Mouse (Mus musculus): ENCODE data around the gene Wdr82.

The Wdr82 gene

DNA sequence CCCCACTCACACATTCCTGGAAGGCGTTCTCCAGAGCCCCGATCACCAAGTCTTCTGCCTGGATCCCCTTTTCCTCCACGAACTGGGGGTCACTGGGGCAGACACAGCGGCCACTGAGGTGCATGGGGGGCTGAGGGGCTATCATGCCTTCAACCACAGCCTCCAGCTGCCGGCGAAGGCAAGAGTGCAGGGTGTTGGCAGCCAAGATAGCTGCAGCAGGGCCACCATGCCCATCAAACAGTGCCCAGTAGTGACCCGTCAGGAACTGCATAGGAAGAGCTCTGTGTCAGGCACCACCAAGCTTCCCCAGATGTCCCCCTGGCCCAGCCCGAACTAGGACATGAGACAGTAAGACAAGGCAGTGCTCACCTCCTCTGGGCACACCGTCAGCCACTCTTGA lies 27.0 kb downstream of the Wdr82 start:
- no peak for DNase-seq (ENCODE audit: low spot score in 2 of 2)

DNA sequence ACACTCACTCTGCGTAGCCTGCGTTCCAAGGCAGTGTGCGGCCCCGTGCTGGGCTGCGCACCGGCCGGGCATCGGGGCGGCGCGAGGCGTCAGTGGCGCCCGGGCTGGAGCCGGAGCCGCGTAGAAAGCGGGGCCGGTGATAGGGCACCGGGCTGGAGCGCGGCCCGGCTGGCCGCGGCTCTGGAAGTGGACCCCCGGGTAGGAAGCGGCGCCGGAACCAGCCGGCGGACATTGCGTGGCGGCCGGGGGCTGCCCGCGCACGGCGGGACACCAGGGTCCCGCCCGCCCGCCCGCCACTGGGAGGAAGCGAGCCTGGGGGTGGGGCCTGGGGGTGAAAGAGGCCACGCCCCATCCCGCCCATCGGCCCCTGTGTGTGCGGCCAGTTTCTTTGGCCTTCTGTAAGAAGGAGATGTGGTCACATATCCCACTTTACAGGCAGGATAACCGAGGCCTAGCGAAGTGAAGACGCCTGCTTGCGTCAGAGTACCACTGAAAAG lies 28.3 kb downstream of the Wdr82 start:
- peak; percentile 61 for DNase-seq (ENCODE audit: low spot score in 2 of 2)

DNA sequence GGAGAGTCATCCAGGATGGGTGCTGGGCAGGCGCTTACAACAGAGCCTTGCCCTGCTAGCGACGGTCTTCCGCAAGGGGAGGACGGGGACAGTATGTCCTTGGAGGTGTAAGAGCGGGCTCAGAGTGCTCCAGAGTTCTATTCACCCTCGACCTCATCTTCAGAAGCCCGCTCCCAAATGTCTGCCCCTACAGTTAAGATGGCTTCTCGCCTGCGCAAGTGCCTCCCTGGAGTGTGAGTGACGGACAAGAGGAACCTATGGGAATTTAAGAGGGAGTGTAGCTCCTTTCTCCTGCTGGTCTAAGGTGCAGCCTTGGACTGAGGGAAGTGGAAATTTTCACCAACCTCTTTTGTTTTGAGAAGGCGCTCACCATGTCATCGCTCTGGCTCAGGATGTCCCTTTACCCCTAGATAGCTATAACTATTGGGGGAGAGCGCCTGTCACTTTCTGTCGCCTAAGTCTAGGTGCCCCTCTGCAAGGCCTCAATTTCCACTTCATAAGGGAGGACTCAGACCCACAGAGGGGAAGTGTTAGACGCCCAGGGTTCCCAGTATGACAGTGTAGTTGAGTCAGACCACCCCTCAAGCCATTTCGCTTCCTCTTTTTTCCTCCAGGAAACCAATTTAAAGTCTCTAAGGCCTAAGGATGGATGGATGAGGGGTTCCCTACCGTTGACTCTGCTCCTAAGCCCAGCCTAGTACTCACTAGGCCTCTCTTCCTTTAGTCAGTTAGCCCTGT lies 29.0 kb downstream of the Wdr82 start, which contains the start of gene Ppm1m:
Gene Ppm1m (minus strand): TSS at position 212 of the 738 bp plus-strand sequence.
- no peak for DNase-seq (ENCODE audit: low spot score in 2 of 2)

DNA sequence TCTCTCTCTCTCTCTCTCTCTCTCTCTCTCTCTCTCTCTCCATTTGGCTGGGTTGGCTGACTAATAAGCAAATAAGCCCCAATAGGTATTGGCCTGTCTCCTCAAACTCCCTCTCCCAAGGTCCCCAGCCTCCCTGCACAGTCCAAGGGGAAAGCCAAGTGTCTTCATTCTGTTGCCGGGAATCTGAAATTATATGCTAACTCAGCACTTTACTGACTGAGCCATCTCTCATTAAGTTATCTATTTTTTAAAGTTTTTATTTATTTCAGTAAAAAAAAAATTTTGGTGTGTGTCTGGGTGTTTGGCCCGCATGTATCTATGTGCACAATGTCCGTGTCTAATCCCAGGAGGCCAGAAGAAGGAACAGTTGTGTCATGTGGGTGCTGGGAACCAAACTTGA lies 31.2 kb downstream of the Wdr82 start:
- DNase-seq (ENCODE audit: low spot score in 2 of 2) = no peak

DNA sequence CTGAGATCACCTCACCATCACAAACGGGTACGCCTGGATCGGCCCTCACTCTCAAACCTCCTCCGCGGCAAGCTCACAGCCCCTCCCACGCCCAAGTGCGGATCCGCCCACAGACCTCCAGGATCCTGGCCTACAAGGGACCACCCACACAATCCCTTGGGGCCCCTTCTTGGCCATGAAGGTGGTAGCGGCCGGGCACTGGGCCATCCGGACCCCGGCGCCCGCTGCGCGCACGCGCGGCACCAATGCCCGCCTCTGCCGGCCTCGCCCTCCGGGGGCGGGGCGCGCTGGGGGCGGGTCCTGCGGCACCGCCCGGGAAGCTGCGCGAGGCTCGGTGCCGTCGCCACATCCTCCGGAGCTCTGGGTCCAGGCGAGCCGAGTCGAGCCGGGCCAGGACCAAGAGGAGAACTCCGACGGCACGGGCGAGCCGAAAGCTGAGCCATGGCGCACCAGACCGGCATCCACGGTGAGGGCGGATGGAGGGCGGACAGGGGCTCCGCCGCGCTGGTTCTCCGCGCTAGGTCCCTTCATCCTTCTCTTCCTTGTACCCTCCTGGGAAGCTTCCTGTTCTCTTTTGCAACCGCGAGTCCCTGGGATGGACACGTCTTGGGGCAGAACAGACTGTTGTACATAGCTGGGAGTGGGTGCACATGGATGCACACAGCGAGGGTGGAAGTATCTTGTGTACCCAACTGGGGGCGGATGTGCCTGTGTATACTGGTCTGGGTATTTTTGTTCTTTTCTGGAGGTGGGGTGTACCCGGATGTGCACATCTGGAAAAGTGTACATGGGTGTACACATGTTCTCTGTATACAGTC lies 32.3 kb downstream of the Wdr82 start, which contains the start of gene Twf2:
Gene Twf2 (plus strand): TSS at position 290 of the 818 bp plus-strand sequence.
- peak; percentile 85 to 88 for DNase-seq (ENCODE audit: low spot score in 2 of 2)

DNA sequence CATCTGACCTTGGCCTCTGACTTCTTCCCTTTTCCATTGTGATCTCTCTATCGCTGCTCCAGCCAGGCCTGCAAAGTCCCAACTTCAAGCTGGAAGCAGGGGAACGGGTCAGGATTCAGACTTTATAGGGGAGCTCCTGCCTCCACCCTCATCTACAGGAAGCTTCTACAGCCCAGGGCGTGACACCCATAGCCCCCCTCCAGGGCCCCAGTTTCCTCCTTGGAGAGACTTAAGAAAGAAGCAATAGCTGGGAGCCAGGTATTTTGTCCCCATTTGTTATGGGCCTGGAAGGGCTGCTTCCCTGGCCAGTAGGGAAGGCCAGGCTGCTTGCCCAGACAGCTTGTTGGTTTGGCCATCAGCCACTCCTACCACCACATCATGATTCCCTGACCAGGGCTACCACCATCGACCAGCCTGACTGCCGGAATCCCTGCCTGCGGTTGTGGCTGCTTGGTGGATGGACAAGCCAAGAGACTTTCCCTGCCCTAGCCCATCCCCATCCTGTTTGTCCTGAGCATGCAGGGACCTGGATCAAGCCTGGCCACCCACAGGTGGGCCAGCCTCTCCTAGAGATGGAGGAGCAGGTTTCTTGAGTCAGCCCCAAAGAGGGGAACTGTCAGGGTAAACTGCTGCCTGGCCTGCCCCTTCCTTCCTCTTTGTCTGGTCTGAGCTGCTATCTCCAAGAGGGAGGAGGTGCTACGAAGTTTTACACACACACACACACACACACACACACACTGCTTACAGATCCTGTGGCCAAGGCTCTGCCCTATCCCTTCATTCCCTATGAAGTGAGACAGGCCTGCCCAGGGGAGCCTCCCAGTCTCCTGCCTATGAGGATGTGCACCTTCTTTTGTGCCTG lies 33.5 kb downstream of the Wdr82 start:
- peak in 1 of 2 experiments; percentile 35 for DNase-seq (ENCODE audit: low spot score in 2 of 2)

DNA sequence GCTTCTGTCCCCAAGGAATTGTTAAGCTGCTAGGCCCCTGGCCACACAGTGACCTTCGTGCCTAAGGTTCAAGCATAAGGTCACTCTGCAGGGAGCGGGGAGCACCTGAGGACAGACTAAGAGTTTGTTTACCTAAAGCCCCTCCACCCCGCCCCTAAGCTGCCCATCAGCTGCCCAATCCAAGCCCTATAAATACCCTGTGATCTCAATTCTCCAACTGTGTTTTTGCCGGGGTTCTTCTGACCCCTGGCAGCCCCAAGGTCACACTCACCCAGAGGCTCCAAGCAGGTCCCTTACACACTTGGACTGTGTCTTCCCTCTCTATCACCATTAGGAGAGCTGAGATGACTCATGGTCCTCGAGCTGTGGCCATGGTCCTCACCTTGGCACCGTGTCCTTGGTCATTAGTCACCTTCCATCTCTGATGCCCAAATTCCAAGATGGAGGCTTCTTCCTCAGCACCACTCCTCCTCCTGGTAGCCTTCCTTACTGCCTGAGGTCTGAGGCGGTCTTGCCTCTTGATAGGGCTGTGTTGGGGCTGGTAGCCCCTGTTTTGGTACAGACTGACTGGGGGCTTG lies 35.1 kb downstream of the Wdr82 start:
- no peak for DNase-seq (ENCODE audit: low spot score in 2 of 2)

DNA sequence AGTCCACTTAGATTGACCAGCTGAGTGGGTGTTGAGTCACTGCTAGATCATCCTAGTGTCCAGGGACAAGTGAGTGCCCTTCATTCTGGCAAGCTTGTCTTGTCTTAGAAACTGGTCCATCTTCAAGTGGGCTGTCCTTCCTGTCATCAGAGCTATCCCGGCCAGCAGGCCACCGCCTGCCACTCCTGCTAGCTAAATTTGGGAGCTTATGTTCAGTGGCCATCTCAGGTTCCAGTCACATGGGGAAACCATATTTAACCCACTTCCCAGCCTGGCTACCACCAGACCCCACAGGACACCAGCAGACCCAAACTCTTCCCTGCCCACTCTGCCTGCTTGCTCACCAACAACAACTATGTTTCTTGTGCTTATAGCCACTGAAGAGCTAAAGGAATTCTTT lies 35.8 kb downstream of the Wdr82 start:
- no peak for DNase-seq (ENCODE audit: low spot score in 2 of 2)

DNA sequence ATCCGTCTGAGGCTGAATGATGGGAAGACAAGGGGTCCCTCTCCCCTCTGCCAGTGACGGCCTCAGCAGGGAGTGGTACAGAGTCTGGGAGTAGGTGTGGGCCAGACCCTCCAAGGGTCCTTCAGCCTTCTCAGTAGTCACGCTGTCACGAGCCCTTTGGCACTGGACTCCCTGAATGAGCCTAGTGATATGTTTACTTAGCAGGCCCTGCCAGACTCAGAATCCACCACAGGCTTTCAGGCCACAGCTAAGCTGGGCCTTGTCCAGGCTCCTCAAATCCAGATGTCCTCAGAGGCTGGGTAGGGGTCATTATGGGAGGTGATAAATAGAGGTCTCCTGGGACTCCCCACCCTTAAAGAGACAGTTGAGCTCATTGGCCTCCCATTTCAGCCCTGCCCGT lies 37.5 kb downstream of the Wdr82 start:
- DNase-seq (ENCODE audit: low spot score in 2 of 2) = no peak

DNA sequence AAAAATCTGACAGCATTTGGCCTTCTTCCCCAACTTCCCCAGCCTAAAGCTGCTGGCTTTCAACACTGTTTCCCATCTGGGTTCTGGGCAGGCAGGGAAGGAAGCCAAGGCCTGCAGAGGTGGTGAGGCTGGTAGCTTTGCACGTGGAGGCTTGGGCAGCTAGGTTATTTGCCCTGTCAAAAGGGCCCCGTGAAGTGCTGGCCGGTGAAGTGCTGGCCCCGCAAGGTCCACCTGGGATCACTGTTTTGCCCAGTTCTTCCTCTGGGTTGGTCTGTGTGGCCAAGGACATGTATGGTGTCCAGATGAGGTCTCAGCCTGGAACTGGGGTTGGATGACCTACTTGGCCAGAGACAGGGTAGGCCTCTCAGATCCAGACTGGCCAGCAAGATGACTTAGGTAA lies 39.2 kb downstream of the Wdr82 start:
- DNase-seq (ENCODE audit: low spot score in 2 of 2) = no peak

DNA sequence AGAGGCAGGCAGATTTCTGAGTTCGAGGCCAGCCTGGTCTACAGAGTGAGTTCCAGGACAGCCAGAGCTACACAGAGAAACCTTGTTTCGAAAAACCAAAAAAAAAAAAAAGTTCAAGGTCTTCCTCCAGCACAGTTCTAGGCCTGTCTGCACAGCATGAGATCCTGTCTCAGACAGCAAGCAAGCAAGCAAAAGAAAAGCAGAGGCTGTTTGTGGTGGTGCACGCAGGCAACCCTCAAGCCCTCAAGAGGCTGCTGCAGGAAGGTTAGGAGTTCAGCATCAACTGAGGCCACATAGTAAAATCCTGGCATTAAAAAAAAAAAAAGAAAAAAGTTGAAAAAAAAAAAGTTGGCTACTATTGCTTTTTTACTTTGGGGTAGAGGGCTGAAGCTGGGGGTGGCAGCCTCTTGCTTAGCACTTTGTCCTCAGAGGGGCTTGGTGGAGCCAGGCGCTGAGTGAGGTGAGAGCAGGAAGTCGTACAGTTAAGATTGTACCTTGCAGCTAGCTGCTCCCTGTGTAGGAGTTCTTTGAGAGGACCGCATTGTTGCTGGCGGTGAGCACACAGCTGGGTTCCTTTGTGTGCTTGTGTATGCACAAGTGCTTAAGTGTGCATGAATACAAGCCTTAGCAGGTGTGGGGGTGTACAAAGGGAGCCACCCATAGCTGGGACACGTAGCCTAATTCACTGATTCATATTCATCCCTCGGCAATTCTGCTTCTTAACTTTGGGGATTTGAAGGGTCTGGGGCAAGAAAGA lies 40.3 kb downstream of the Wdr82 start:
- DNase-seq (ENCODE audit: low spot score in 2 of 2) = no peak

DNA sequence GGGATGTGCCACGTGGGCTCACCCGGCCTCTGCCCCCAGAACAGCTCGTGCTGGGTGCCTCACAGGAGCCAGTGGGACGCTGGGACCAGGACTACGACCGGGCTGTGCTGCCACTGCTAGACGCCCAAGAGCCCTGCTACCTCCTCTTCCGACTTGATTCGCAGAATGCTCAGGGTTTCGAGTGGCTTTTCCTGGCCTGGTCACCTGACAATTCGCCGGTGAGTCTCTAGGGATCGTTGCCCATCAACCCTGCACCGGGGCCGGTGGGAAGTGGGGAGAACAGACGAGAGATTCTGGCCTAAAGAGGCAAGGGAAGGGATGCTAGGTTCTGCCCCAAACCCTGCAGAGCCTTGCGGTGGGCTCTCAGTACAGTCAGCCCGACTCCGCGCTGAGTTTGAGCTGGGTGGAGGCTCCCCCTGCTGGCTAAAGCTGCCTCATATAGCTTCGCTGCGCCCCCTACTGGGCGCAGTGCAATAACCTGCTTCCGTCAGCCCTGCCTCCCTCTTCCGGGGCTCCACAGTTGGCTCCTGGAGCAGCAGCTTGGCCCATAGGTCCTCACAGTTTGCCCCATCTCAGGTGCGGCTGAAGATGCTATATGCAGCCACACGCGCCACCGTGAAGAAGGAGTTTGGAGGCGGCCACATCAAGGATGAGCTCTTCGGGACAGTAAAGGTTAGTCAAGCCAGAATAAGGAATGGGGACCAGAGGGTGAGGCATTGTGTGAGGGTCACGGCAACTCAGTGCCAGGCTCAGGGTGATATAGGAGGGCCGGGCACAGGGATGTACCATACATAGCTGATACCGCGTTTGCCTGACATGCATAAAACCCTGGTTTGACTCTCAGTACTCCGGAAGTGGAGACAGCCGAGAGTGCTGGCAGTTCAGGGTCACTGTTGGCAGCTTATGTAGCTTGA lies 41.2 kb downstream of the Wdr82 start:
- peak; percentile 82 to 88 for DNase-seq (ENCODE audit: low spot score in 2 of 2)

DNA sequence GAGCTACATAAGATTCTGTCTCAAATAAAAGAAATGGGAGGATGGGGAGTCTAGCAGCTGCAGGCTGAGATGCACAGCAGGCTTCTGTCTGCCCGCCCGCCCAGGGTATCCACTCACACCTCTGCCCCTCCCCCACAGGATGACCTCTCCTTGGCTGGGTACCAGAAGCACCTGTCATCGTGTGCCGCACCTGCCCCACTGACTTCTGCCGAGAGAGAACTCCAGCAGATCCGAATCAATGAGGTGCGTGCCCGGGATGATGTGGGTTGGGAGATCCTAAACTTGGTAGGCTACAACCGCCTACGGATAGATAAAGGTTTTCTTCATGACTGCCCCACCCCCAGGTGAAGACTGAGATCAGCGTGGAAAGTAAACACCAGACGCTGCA lies 41.9 kb downstream of the Wdr82 start:
- DNase-seq (ENCODE audit: low spot score in 2 of 2) = no peak

DNA sequence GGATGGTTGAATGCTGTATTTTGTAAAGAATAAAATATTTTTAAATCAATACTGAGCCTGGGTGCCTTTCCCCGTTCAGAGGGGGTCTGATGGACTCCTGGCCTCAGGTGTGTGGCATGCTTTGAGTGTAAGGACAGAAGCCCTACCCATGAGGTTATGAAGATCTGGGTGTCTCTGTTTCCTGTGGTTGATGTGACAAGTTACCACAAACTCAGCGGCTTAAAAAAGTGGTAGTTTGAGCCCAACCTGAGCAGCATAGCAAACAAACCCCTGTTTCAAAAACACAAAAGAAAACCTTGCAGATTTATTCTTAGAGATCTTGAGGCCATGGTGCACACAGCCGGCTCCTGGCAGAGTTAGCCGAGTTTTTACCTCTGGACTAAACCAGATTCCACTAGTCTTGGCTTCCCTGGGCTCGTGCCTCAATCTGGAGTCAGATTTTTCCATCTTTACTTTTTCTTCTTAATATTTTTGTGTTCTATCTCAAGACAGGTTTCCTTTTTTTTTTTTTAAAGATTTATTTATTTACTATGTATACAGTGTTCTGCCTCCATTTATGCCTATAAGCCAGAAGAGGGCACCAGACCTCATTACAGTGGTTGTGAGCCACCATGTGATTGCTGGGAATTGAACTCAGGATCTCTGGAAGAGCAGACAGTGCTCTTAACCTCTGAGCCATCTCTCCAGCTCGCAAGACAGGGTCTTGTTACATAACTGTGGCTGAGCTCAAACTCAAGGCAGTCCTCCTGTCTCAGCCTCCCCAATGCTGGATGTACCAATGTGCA lies 44.8 kb downstream of the Wdr82 start:
- DNase-seq (ENCODE audit: low spot score in 2 of 2) = peak; percentile 35 to 60

DNA sequence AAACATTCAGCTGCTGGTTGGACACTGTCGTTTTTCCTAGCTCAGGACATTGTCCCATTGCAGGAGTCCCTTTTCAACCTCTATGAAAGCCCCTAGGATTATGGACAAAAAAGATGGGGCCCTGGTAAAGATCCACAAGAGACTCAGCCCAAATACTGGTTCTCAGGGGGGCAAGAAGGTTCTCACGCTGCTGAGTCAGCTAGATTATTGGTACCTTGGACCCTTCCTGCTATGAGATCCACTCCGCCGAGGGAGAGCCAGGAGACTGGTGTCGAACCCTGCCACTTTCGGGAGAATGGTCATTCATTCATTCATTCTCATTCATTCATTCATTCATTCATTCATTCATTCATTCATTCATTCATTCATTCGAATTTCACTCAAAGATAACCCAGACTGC lies 46.2 kb downstream of the Wdr82 start:
- no peak for DNase-seq (ENCODE audit: low spot score in 2 of 2)

DNA sequence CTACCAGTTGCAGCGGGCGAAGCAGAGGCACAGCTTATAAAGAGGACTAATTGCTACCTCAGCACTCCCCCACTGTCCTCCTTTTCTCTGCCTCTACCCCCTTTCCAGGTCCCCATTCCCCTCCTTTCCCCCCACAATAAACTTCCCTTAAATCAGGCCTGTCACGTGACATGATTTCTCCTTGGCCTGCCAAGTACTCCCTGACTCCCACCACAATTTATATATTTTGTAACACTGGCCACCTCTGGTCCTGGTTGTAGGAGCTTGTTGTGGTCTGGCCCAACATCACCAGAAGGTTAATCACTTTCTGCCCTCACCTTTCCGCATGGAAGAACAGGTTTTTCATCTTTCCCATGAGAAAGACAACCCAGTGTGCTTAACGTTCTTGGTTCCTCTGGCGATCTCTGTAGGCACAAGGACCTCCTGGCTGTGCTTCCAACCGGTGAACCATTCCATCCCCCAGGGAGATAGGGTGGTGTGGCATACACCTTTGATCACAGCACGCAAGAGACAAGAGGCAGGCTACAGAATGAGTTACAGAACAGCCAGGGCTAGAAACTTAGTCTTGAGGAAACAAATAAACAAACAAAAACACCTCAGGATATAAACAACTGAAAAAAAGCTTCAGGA lies 50.3 kb downstream of the Wdr82 start:
- DNase-seq (ENCODE audit: low spot score in 2 of 2) = no peak

DNA sequence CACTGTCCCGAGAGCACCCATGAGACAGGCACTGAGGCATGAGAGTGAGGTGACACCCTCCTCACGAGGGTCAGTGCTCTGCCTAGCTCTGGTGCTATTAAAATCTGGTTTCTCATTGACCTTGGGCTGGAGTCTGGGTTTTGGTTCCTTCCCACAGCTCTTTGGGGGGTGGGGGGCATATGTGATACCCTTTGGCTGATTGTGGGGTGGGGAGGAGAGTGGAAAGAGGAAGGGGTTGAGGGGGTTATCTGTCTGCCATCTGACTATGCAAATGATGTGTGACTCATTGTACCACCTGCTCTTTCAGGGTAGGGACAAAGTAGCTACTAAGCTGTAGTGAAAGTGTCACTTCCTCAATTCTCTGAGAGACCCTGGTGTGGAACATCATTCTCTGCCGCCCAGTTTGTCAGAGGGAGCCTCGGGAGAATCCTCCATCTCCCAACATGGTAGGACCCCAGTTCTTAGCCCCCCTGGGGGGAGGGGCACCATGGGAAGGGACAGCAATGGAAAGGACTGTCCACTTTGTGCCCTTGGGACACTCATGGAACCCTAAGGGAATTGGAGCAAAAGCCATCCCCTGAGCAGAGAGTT lies 51.6 kb downstream of the Wdr82 start, which contains the start of gene Tlr9:
Gene Tlr9 (plus strand): TSS at position 338 of the 591 bp plus-strand sequence.
- peak in 1 of 2 experiments; percentile 78 for DNase-seq (ENCODE audit: low spot score in 2 of 2)

DNA sequence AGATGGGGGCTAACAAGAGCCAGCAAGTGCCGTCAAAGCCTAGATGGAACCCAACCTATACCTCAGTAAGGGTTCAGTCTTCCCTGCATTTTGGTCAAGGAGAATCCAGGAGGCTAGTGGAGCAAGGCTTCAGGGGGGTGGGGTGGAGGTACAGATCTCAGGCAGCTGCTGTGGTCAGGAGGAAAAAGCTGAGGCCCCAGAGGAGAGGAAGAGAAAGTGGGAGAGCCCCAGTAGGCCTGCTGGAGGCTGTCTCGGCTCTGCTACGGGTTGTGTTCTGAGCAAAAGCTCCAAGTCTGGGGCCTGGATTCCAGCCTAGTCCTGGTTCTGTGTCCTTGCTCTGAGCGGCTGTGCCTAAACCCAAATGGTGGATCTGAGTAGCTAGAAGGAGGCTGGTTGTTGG lies 52.3 kb downstream of the Wdr82 start:
- no peak for DNase-seq (ENCODE audit: low spot score in 2 of 2)
